Mouse (Mus musculus): Measurements from ENCODE around the gene Cd68.
"Not testable (repeated sequence)": the region's sequence is repeated elsewhere in the genome, so short reads cannot be mapped to it uniquely, and the experiment has no call there.

The Cd68 gene

GRCm38 (mm10) chr11:69624339-69624738, 41.6 kb downstream of the Cd68 start:
- in situ Hi-C loops (cut with MboI) = not testable (repeated sequence)

GRCm38 (mm10) chr11:69623006-69623405, 42.9 kb downstream of the Cd68 start:
- in situ Hi-C loops (cut with MboI) = no loop called here

GRCm38 (mm10) chr11:69622406-69622805, 43.5 kb downstream of the Cd68 start:
- in situ Hi-C loops (cut with MboI) = no loop called here

- in situ Hi-C loops (cut with MboI) = no loop called here
Measured at GRCm38 (mm10) chr11:69621571-69622268, 44.2 kb downstream of the Cd68 start, which contains the start of gene Sat2. Sat2 (plus strand) TSS chr11:69622024.

- in situ Hi-C loops (cut with MboI) = no loop called here
Measured at GRCm38 (mm10) chr11:69620394-69621081, 45.4 kb downstream of the Cd68 start.

GRCm38 (mm10) chr11:69617805-69618204, 48.1 kb downstream of the Cd68 start, which contains the start of gene Shbg:
Shbg (minus strand) TSS chr11:69617905.
- in situ Hi-C loops (cut with MboI) = no loop called here

GRCm38 (mm10) chr11:69616781-69617180, 49.2 kb downstream of the Cd68 start:
- in situ Hi-C loops (cut with MboI) = no loop called here

GRCm38 (mm10) chr11:69614257-69614588, 51.7 kb downstream of the Cd68 start:
- in situ Hi-C loops (cut with MboI) = not testable (repeated sequence)
